Mouse (Mus musculus) thymus, adult 18-20 months (tissue): ENCODE measurements around the gene Hnrnpab.
"Not testable (repeated sequence)": the region's sequence is repeated elsewhere in the genome, so short reads cannot be mapped to it uniquely, and the experiment has no call there.

Experiments used
- DNase-seq, 2 experiments: peaks; one replicate each; pipeline ENCODE4 v3.0.0; 2022; ENCODE audit warnings: mixed read lengths in 2 of 2

Gene Hnrnpab

DNA sequence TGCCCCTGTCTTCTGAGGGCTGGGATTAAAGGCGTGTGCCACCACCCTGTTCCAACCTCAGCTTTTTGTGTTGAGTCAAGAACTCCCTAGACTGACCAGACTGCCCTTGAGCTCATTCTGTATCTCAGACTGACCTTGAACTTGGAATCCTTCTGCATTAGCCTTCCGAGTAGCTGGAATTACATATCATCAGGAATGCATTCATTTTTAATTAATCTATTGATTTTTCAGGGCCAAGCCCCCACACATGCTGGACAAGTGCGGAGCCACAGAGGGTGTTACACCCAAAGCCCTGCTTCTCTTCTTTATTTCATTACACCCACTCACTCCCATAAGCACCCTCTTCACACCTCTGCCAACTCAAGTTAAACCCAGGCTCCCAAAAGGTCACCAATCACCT is 27.1 kb upstream of the Hnrnpab start:
- no peak for DNase-seq

DNA sequence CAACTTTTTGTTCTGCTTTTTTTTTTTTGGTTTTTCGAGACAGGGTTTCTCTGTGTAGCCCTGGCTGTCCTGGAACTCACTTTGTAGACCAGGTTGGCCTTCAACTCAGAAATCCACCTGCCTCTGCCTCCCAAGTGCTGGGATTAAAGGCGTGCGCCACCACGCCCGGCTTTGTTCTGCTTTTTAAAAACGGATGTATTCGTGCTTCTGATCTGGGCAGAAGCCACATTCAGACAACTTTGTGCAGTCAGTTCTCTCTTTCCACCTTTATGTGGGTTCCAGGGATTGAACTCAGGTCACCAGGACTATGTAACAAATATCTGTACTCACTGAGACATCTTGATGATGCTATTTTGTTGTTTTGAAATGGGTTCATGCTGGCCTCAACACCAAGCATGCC is 26.6 kb upstream of the Hnrnpab start:
- not testable (repeated sequence) for DNase-seq

DNA sequence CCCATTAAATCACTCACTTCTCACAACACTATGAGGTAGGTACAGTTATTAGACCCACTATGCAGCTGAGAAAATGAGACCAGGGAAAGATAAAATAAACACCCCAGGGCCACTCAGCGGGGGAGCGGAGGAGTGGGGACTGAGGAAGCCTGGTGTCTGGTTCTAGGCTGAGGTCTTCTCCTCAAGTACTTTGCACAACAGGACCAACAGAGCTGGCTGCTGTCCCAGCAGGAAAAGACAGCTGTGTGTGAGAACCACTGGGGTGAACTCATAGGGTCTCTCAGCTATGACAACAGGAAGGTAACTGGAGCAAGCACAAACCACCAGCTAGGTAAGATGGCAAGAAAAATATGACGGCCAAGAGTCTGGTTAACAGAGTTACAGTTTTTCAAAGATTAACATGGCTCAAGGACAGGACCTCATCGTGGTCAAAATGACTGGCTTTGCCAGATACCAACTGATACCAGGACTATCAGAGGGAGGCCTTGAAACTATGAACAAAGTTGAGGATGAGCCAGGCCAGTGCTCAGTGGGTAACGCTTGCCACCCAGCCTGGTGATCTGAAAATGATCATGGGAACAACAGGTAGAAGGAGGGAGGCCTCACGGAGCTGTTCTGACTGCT is 25.6 kb upstream of the Hnrnpab start:
- no peak for DNase-seq

DNA sequence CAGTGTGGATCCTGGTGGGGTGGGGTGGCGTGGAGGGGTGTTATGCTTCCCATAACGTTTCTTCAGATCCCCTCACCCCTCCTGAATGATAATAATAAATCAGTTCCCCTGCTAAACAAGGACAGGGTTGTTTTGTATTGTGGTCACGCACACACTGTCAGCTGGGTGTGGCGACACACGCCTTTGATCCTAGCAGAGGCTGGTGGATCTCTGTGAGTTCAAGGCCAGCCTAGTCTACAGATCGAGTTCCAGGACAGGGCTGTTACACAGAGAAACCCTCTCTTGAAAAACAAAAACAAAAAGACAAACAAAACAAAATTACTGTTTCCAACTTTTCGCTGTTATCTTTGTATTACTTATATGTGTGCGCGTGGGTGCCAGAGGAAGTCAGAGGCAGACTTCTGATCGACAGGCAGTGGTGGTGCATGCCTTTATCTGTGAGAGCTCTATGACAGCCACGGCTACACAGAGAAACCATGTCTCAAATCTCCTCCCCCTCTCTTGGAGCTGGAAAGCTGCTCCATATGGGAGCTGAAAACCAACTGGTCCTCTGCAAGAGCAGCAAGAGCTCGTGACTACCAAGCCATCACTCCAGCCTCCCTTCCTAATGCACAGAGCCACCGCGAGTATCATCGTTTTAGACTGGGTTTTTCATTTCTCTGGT is 23.1 kb upstream of the Hnrnpab start:
- no peak for DNase-seq

DNA sequence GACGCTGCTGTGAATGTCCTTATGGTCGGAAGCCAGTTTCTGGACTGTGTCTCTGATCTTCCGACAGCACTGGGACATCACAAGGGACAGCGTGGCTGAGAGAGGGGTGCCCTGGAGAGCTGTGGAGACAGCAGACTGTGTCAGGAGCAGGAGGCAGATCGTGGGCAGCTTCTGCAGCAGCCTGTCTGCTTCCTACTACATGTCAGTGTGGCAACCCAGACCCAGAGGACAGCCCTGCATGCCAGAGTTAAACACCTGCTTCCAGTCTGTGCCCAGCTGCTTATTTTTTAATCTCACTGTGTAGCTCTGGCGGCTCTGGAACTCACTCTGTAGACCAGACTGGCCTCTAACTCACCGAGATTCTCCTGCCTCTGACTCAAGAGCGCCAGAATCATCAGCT is 21.3 kb upstream of the Hnrnpab start:
- no peak for DNase-seq

DNA sequence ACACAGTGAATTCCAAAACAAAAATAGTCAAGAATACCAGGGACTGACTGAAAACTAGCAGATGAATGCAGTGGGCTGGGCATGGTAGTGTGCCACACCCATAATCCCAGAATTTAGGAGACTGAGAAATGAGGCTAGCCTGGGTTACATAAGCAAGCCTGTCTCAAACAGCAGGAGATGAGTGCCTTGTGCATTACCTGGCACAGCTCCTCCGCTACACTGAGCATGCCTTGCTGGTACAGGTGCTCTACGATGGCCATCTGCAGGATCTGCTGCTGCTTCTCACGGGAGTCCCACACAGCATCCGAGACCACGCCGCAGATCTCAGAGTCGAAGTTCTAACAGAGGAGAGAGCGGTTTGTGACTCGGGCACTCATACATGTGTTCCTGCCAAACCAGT is 20.8 kb upstream of the Hnrnpab start:
- DNase-seq = no peak

DNA sequence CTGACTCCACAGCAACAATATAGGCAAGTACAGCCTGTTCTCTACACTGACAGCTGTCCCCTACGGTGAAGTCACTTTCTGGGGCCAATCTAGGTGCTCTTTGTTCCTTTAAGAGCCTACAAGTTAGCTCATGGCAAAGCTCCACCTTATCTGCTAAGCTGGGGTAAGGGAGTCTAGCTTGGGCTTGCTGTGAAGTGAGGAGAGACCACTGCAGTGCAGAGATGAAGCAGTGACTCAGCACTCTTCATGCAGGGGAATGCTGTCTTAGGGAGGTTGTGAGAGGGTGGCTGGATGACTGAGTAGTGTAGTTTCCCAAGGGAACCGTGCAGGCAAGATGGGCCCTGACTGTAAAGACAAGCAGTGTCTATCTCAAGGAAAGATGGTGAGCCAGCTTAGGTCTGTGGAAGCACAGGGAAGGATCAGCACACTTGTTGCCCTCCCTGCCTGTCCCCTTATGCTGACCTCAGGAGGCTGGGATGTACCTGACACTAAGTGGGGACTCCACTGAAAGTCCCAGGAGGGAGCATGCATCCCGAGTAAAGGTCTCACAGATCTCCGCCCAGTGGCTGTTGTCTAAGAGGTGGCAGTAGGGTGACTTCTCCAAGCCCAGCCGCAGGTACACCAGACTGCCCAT is 18.7 kb upstream of the Hnrnpab start:
- no peak for DNase-seq

DNA sequence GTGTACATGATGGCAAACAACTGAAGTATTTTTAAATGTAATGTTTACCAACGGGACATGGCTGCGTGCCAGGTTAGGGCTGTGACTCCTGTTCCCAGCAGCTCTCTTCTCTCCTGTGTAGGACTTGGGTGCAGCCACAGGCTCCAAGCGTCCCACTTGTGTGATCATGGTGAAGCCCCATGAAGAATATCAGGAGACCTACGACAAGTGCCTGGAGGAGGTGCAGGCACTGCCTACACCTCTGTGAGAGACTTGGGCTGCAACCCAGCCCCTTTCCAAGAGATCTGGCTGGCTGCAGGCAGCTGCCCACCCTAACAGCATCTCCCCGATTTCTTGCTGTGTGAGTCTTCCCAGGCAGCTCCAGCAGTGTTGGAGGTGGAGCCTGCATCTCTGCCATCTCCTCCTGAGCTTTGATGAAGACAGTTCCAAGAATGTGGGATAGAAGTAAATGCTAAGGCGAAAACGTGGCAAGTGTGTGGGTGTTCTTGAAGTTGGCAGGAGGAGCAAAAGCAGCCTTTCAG is 16.4 kb upstream of the Hnrnpab start:
- DNase-seq = no peak

DNA sequence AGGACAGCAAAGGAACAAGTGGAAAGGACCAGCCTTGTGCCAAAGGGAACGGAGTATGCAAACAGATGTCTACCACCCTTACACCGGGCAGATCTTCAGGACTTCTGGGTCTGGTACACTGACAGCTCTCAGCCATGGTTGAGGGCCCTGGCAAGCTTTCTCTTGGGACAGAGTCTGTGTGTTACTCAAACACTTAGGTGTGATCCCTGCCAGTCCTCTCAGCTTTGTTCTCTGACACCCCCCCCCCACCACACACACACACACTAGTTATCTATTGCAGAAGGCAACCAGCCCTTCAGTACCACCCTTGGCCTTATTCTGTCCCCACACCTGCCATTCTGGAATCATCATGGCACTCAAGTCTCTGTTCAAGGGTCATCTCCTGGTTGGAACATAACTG is 15.1 kb upstream of the Hnrnpab start:
- no peak for DNase-seq

DNA sequence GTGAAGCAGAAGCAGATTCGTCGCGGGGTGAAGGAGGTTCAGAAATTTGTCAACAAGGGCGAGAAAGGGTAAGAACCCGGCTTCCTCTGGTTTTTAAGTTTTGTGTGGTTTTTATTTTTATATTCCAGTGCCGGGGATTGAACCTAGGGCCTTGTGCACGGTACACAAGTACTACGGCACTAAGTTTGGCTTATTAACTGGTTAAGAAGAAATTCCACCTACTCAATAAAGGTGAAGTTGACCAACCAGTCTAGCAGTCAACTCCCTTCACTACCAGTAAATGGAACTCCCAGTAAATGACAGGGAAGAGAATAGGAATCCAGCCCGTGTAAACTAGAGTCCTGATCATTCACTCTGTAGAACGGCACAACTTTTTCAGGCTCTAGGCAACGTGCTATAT is 13.4 kb upstream of the Hnrnpab start:
- DNase-seq = no peak

DNA sequence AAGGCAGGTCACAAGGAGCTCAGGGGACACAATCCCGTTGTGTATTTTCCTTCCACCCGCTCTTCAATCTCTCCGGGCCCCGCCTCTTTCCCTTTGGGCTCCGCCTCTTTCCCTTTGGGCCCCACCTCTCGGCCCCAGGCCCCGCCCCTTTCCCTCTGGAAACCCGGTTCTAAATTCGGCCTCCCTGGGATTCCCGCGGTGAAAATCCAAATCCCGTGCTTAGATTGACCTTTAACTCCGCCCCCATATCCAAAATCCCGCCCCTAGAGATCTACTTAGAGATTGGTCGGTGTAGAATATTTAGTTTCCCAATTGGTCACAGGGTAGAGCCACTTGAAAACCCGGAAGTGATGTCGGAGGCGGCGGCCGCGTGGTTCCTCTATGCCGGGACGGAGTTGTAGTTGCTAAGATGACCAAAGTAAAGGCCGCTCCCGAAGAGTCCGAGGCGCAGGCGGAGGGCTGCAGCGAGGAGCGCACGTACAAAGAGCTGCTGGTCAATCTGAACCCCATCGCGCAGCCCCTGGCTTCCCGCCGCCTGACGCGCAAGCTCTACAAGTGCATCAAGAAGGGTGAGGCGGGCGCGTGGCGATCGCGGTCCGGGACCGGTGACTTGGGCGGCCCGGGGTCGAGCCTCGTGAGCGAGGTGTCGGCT is 12.9 kb upstream of the Hnrnpab start, which contains the start of gene Nhp2:
TSS of gene Nhp2 (plus strand) at position 327 of the 652 bp plus-strand sequence.
- peak; percentile 67 to 84 for DNase-seq

DNA sequence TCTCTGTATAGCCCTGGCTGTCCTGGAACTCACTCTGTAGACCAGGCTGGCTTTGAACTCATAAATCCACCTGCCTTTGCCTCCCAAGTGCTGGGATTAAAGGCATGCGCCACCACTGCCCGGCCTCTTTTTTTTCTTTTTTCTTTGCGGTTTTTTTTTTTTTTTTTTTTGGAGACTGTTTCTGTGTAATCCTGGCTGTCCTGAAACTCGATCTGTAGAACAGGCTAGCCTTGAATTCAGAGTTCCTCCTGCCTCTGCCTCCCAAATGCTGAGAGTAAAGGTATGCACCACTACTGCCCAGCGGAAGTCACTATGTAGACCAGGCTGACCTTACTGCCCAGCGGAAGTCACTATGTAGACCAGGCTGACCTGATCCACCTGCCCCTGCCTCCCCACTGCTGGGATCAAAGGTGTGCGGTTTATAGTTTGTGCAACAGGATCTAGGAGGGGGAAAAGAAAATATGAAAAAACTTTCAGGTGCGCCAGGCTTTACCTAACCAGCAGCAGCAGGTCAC is 12.3 kb upstream of the Hnrnpab start:
- DNase-seq = no peak

DNA sequence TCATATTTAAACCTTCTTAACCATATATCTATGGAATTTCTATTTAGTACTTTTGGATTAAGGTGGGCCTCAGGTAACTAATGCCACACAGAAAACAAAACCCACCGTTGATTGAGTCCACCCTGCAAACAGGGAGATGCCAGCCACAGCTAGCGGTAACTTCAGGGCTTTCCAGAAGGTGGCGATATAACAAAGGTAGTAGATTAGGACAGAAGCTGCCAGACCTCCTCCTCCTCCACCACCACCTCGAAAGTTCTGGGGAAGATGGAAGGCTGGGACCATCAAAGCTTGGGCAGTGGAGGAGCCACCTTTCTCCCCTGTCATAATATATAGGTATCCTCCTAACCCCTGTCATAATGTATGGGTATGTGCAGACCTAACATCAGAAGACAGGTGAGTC is 11.0 kb upstream of the Hnrnpab start:
- peak in 1 of 2 experiments; percentile 60 for DNase-seq

DNA sequence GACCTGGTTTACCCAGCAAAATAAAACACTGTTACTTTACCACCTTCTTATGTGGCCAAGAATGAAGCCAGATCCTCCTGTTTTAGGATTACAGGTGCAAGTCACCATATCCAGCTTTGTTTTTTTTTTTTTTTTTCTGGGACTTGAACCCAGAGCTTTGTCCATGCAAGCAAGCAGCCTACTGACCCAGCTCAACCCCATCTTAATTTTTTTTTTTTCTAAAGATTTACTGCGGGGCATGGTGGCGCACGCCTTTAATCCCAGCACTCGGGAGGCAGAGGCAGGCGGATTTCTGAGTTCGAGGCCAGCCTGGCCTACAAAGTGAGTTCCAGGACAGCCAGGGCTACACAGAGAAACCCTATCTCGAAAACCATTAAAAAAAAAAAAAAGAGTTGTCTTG is 9.5 kb upstream of the Hnrnpab start:
- not testable (repeated sequence) for DNase-seq

DNA sequence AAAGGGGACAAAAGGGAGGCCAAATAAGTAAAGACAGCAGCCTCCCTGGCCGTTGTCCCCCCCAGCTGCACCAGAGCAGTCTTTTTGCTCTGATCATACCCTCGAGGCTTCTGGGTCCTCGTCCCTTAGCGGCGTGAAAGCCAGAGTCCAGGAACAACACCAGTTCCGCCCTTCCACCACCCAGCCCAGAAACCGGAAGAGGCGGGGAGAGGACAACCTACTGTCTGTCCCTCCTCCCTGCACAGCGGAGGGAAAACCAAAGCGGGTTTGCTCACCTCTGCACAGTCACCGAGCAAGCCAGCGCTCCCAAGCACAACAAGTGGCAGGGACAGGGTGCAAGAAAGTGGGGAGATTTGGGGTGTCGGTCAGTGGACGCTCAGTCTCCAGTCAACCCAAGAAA is 9.0 kb upstream of the Hnrnpab start:
- peak; percentile 57 to 62 for DNase-seq

DNA sequence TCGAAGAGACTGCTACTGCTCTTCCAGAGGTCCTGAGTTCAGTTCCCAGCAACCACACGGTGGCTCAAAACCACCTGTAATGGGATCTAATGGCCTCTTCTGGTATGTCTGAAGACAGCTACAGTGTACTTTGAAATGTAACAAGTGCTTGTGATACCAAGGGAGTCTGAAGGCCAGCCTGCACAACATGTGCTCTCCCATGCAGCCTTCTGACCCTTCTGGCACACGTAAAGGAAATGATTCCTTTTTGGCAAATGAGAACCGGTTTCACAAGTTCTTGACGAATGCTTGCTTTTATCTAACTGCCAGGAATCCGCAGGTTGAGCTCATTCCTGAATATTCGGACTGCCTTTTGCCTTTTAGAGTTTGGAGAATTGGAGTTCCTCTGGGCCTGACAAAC is 8.5 kb upstream of the Hnrnpab start:
- DNase-seq = no peak

DNA sequence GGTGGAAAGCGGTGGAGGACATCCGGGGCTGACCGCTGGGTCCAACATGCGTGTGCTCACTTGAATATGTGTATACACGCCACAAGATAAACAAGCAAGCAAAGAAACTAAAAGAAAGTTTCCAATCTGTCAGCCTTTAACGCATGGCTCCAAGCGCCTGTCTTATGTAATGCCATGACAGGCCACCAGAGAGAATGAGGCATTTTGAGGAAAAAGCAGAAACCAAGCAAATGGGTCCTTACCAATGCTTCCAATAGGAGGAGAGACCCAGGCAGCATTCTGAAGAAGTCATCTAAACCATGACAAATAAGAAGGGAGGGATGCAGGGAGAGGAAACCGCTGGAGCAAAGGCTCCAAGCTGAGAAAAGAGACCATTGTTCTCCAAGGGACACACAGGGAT is 7.6 kb upstream of the Hnrnpab start:
- DNase-seq = no peak

DNA sequence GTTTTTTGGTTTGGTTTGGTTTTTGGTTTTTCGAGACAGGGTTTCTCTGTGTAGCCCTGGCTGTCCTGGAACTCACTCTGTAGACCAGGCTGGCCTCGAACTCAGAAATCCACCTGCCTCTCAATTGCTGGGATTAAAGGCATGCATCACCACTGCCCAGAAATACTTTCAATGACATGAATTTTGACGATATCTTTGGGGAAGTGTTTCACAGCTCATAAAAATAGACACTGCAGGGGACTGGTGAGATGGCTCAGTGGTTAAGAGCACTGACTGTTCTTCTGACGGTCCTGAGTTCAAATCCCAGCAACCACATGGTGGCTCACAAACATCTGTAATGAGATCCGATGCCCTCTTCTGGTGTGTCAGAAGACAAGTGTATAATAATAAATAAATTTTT is 3.3 kb upstream of the Hnrnpab start:
- not testable (repeated sequence) for DNase-seq

DNA sequence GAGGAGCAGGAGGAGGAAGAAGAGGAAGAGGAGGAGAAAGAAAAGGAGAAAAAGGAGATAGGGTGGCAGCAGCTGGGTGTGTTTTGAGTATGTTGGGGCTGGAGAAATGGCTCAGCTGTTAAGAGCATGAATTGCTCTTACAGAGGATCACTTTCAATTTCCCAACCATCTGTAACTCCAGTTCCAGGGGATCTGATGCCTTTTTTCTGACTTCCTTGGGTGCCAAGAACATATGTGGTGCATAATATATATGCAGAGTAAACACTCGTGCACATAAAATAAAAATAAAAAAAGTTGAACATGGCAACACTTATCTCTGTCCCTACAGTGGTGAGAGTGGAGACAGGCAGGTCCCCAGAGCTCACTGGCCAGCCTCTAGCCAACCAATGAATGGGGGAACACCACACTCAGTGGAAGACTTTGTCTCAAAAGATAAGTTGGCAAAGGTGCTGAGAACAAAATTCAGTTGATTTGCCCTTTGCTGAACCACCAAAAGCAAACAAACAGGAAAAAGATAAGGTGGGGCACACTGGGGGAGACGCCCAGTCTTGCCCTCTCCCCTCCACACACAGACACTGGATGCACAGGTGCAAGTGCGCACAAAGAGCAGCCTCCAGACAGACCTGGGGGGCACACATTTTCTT is 2.7 kb upstream of the Hnrnpab start:
- DNase-seq = no peak

DNA sequence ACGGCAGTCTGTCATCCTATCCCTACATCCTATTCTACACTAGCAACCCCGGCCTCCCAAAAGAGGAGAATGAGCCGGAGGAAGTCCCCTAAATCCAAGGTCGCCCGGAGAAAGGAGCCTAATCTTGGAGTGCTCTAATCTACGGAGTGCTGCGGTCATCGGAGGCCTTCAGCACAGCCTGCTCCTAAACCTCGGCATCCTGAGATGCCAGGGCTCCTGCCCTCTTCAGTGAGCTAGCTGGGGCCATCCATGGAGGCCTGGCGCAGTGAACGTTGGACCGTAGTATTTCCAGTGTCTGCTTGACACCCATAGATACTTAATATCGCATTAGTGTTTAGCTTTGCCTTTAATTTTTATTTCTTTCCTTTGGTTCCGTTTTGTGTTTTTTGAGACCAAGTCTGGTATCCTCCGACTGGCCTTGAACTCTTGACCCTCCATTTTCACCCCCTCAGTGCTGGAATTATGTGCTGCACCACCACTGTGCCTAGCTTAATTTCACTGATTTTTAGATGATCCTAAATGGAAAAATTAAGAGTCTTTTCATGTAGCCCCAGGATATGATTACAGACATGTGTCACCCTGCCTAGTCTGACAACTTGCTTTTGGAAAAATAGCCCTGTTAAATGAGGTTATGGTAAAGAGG is 570 bp upstream of the Hnrnpab start:
- DNase-seq = no peak

DNA sequence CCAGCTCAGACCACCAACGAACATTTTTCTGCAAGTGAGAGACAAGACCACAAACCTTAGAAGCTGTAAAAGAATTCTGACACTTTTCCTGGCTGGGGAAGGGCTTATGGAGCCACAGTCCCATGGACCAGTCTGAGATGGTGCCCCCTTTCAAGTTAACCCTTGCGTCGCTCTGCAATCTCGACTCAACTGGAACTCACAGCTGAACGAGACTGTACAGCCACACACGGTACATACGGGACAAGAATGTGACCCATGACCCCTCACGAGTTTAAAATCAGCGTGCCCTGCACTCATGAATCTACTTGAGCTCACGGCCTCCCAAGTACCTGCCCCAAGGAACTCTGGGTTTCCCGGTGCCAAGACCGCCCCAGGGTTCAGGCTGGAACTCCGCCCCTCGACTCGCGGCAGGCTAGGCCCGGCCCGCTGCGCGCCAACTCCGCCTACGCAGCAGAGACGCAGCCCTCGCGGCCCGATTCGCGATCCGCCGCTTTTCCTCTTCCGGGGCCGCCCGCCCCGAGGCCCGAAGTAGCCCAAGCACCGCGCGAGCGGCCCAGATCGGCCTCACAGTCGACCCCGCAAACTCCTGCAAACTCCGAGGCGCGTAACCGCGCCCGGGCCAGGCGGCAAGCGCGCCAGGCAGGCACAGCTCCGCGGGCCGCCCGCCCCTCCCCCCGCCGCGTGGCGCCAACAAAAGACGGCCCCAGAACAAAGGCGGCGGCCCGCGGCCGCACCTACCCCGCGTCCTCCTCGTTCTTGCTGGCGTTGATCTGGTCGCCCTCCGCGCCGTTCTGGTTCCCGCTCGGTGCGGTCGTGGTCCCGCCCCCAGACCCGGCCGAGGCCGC is 823 bp downstream of the Hnrnpab start:
- DNase-seq = peak; percentile 83 to 85
